Mouse (Mus musculus) CH12.LX (cell line): ENCODE data around the gene Grk3. TPM values are rescaled to one million over a fixed set of nuclear protein-coding genes. Genes with fewer than 3 reads are reported as not detected.

Source experiments
- DNase-seq: peaks from one replicate; pipeline ENCODE4 v3.0.0-alpha.2; 2013; ENCODE audit errors: extremely low read depth
- H3K27ac ChIP-seq: 2 replicates; pipeline ENCODE4 v1.5.1; 2012; ENCODE audit warnings: low read depth, mild to moderate bottlenecking, control low read depth, moderate library complexity; ENCODE audit not compliant: insufficient read depth
- H3K27me3 ChIP-seq: replicated peaks from 2 replicates; pipeline ENCODE3; 2012; ENCODE audit warnings: inconsistent platforms
- H3K36me3 ChIP-seq, 2 experiments: replicated peaks in 1 of 2; 2 replicates each; pipeline versions ENCODE3 to v1.6.1; 2012; ENCODE audit warnings: inconsistent platforms in 1 of 2, low read length in 1 of 2, mild to moderate bottlenecking in 1 of 2, mixed read lengths in 1 of 2, moderate library complexity in 1 of 2; ENCODE audit not compliant: control insufficient read depth in 1 of 2, insufficient read depth in 1 of 2
- H3K4me1 ChIP-seq, 2 experiments: 2 replicates each; pipeline ENCODE4 v1.6.1; 2012; ENCODE audit warnings: inconsistent platforms in 1 of 2, moderate library complexity in 1 of 2; ENCODE audit not compliant: insufficient read depth in 2 of 2, control insufficient read depth in 1 of 2
- H3K4me2 ChIP-seq: 2 replicates; pipeline ENCODE4 v1.6.1; 2012; ENCODE audit warnings: low read depth, mild to moderate bottlenecking, control low read depth; ENCODE audit not compliant: poor library complexity, insufficient read depth, severe bottlenecking
- H3K4me3 ChIP-seq, 3 experiments: fragments of 150-350 bp in 1 of 3; sonication (generic) in 1 of 3; replicated peaks in 1 of 3; 2 replicates each; pipeline versions ENCODE3 to v1.5.1; 2011 to 2012; ENCODE audit warnings: low read depth in 2 of 3, low read length in 2 of 3, mild to moderate bottlenecking in 2 of 3, moderate library complexity in 2 of 3, control low read depth in 1 of 3, improper control_type of control experiment in 1 of 3, inconsistent platforms in 1 of 3, mixed read lengths in 1 of 3; ENCODE audit not compliant: poor library complexity in 1 of 3
- H3K79me2 ChIP-seq: replicated peaks from 2 replicates; pipeline ENCODE4 v1.6.1; 2012; ENCODE audit warnings: mild to moderate bottlenecking, moderate library complexity; ENCODE audit not compliant: control insufficient read depth, poor library complexity, insufficient read depth, severe bottlenecking; ENCODE audit errors: extremely low read depth
- H3K9ac ChIP-seq: 2 replicates; pipeline ENCODE4 v1.6.1; 2012; ENCODE audit warnings: low read depth, mild to moderate bottlenecking, control low read depth, moderate library complexity; ENCODE audit not compliant: insufficient read depth
- H3K9me3 ChIP-seq: replicated peaks from 2 replicates; pipeline ENCODE3; 2012; ENCODE audit warnings: low read length, inconsistent platforms, mixed read lengths
- CHD1 ChIP-seq: IDR thresholded peaks from 2 replicates; pipeline ENCODE4 v1.6.1; 2012; ENCODE audit warnings: low read depth, low read length, improper control_type of control experiment, inconsistent platforms
- CHD2 ChIP-seq: IDR thresholded peaks from 2 replicates; pipeline ENCODE4 v1.6.1; 2011; ENCODE audit warnings: low read length, improper control_type of control experiment
- E2F4 ChIP-seq: IDR thresholded peaks from 2 replicates; pipeline ENCODE4 v1.6.1; 2011; ENCODE audit warnings: low read depth, low read length, improper control_type of control experiment; ENCODE audit not compliant: insufficient replicate concordance
- ETS1 ChIP-seq: conservative IDR thresholded peaks from 2 replicates; pipeline ENCODE4 v1.6.1; 2012; ENCODE audit warnings: low read depth, mild to moderate bottlenecking, inconsistent platforms, low read length, improper control_type of control experiment, moderate library complexity
- GABPA ChIP-seq: IDR thresholded peaks from 2 replicates; pipeline ENCODE4 v1.6.1; 2012; ENCODE audit warnings: low read depth, low read length, improper control_type of control experiment, inconsistent platforms; ENCODE audit not compliant: insufficient replicate concordance
- HCFC1 ChIP-seq: IDR thresholded peaks from 2 replicates; pipeline ENCODE4 v1.6.1; 2012; ENCODE audit warnings: low read depth, mild to moderate bottlenecking, inconsistent platforms, low read length, improper control_type of control experiment
- JUN ChIP-seq: IDR thresholded peaks from 2 replicates; pipeline ENCODE4 v1.6.1; 2011; ENCODE audit warnings: low read depth, mild to moderate bottlenecking, low read length, improper control_type of control experiment, moderate library complexity; ENCODE audit not compliant: insufficient read depth
- KAT2A ChIP-seq: IDR thresholded peaks from 2 replicates; pipeline ENCODE4 v1.6.1; 2012; ENCODE audit warnings: low read length, improper control_type of control experiment, inconsistent platforms; ENCODE audit not compliant: insufficient replicate concordance
- MAFK ChIP-seq: IDR thresholded peaks from 2 replicates; pipeline ENCODE4 v1.6.1; 2011; ENCODE audit warnings: low read length, improper control_type of control experiment; ENCODE audit not compliant: insufficient replicate concordance
- MAX ChIP-seq: IDR thresholded peaks from 2 replicates; pipeline ENCODE4 v1.6.1; 2011; ENCODE audit warnings: low read length, improper control_type of control experiment
- MAZ ChIP-seq: IDR thresholded peaks from 2 replicates; pipeline ENCODE4 v1.6.1; 2012; ENCODE audit warnings: low read depth, mild to moderate bottlenecking, inconsistent platforms, low read length, improper control_type of control experiment, moderate library complexity
- MXI1 ChIP-seq: IDR thresholded peaks from 2 replicates; pipeline ENCODE4 v1.6.1; 2011; ENCODE audit warnings: mild to moderate bottlenecking, low read depth, low read length, improper control_type of control experiment
- MYC ChIP-seq: IDR thresholded peaks from 2 replicates; pipeline ENCODE4 v1.6.1; 2011; ENCODE audit warnings: low read depth, mild to moderate bottlenecking, improper control_type of control experiment, low read length
- NELFE ChIP-seq: IDR thresholded peaks from 2 replicates; pipeline ENCODE4 v1.6.1; 2011; ENCODE audit warnings: low read depth, low read length, improper control_type of control experiment
- NRF1 ChIP-seq: IDR thresholded peaks from 2 replicates; pipeline ENCODE4 v1.6.1; 2014; ENCODE audit warnings: low read depth, mild to moderate bottlenecking, inconsistent platforms, low read length, improper control_type of control experiment, moderate library complexity
- POLR2AphosphoS2 ChIP-seq: IDR thresholded peaks from 2 replicates; pipeline ENCODE4 v1.6.1; 2011; ENCODE audit warnings: low read depth, low read length, improper control_type of control experiment
- SIN3A ChIP-seq: IDR thresholded peaks from 2 replicates; pipeline ENCODE4 v1.6.1; 2012; ENCODE audit warnings: low read length, improper control_type of control experiment, inconsistent platforms
- TBP ChIP-seq: conservative IDR thresholded peaks from 2 replicates; pipeline ENCODE4 v1.6.1; 2011; ENCODE audit warnings: low read depth, low read length, improper control_type of control experiment
- UBTF ChIP-seq: IDR thresholded peaks from 2 replicates; pipeline ENCODE4 v1.6.1; 2012; ENCODE audit warnings: low read depth, mild to moderate bottlenecking, inconsistent platforms, low read length, improper control_type of control experiment, moderate library complexity
- USF1 ChIP-seq: IDR thresholded peaks from 2 replicates; pipeline ENCODE4 v1.6.1; 2014; ENCODE audit warnings: low read depth, mild to moderate bottlenecking, inconsistent platforms, low read length, improper control_type of control experiment
- USF2 ChIP-seq: conservative IDR thresholded peaks from 2 replicates; pipeline ENCODE4 v1.6.1; 2011; ENCODE audit warnings: low read depth, low read length, improper control_type of control experiment
- ZKSCAN1 ChIP-seq: IDR thresholded peaks from 2 replicates; pipeline ENCODE4 v1.6.1; 2012; ENCODE audit warnings: low read depth, inconsistent platforms, low read length, improper control_type of control experiment, borderline replicate concordance
- ZMIZ1 ChIP-seq: IDR thresholded peaks from 2 replicates; pipeline ENCODE4 v1.6.1; 2012; ENCODE audit warnings: low read depth, mild to moderate bottlenecking, inconsistent platforms, low read length, improper control_type of control experiment
- dilution Hi-C: fragments of 300-500 bp; cut with MboI; formaldehyde crosslinking; loops from 2 replicates; pipeline ENCODE4 v1.14.3; 2020; ENCODE audit warnings: low sequenced_read_pairs; ENCODE audit not compliant: extremely low pct_unique_long_range_greater_than_20kb, extremely low pct_ligation_motif_present
- in situ Hi-C: fragments of 300-500 bp; cut with MboI; formaldehyde crosslinking; loops from 3 replicates; pipeline ENCODE4 v1.14.3; 2019; ENCODE audit warnings: low sequenced_read_pairs, low pct_ligation_motif_present, low pct_unique_long_range_greater_than_20kb, mixed read lengths
- polyA plus RNA-seq: library from polyadenylated mRNA; unstranded; fragments of >175 nt; gene quantifications from 2 replicates; pipeline ENCODE4 v1.2.1, GENCODE M21; 2012; ENCODE audit warnings: low read depth; ENCODE audit not compliant: insufficient read length
- total RNA-seq, 2 experiments: library from RNA; depleted of rRNA; stranded (reverse); fragments of 300-350 nt in 1 of 2; fragments of >200 nt in 1 of 2; gene quantifications; 2 replicates each; pipeline ENCODE4 v1.2.3; 2012 to 2014

Gene Grk3
- total and polyA plus RNA-seq, 3 experiments = not detected

DNA sequence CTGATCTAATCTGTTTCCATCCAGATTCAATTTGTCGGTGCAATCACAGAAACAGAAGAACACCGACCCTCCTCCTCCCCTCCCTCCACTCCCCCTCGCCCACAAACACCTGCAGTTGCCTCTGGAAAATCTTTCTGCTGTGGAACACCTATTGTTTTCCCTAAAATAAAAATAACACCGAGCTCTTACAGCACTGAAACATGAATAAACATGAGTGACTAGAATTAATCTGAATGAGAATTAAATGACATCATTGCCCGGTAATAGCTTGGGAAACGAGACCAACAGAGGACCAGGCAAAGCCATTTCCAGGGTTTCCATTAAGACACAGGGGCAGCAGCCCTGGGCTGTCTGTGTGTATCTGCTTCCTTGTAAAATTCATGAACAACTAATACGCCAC, 73.3 kb downstream of the Grk3 start:
- DNase-seq = no peak
- Histone ChIP-seq H3K27ac (no peak overlapping the region), H3K9ac (no peak overlapping the region), H3K9me3 (peaks cover 92% of the 10 kb centered on the region), H3K4me1 (no peaks in the 10 kb centered on the region), H3K36me3 (no peaks in the 10 kb centered on the region), H3K4me2 (no peak overlapping the region), H3K27me3 (no peaks in the 10 kb centered on the region), H3K79me2 (no peaks in the 10 kb centered on the region), H3K4me3 (no peak overlapping the region)
- dilution Hi-C loops = no loop called here
- in situ Hi-C loops = no loop called here
- TF ChIP-seq ZKSCAN1 = no peak
- TF ChIP-seq HCFC1 = no peak
- no peak for TF ChIP-seq MXI1
- TF ChIP-seq USF1 = no peak
- TF ChIP-seq GABPA = no peak
- TF ChIP-seq NRF1 = no peak
- no peak for TF ChIP-seq MYC
- TF ChIP-seq CHD1 = no peak
- no peak for TF ChIP-seq NELFE
- TF ChIP-seq ETS1 = no peak
- no peak for TF ChIP-seq MAZ
- no peak for TF ChIP-seq MAX
- no peak for TF ChIP-seq E2F4
- no peak for TF ChIP-seq SIN3A
- no peak for TF ChIP-seq JUN

DNA sequence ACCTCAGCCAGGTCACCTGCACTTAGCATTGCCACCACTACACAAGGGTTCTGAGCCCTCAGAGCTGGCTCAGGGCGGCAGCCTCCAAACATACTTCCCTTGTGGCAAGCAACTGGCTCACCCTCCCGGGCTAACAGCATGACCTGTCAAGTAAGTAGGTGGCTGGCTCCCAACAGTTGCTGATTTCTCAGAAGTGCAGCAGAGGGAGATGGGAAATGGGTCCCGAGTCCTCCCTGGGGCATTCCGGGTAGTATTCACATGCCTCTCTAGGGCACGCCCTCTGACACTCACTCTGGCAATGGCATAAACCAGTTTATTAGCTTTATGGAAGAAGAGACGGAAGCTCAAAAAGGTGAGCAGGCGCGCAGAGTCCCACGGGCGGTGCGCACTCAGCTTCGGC, 74.6 kb downstream of the Grk3 start:
- no peaks in the 10 kb centered on the region for H3K4me1 ChIP-seq
- H3K4me3 ChIP-seq = no peak overlapping the region
- H3K27ac ChIP-seq = no peak overlapping the region
- no peaks in the 10 kb centered on the region for H3K27me3 ChIP-seq
- no peak overlapping the region for H3K9ac ChIP-seq
- H3K9me3 ChIP-seq = peaks cover 93% of the 10 kb centered on the region
- no peak overlapping the region for H3K4me2 ChIP-seq
- dilution Hi-C loops = no loop called here
- H3K79me2 ChIP-seq = no peaks in the 10 kb centered on the region
- no peak for DNase-seq
- no peaks in the 10 kb centered on the region for H3K36me3 ChIP-seq
- TF ChIP-seq CHD2 (no peak), TBP (no peak), POLR2AphosphoS2 (no peak), MAFK (no peak), NELFE (no peak), USF2 (no peak), KAT2A (no peak), MAX (no peak), UBTF (no peak), HCFC1 (no peak), ZMIZ1 (no peak)
- TF ChIP-seq, all 38 proteins: peak for 0
- in situ Hi-C loops = no loop called here
